Mouse (Mus musculus) liver, embryonic 16.5 days (tissue): ENCODE measurements at regions not wholly inside any gene's neighbourhood (a gene's known extent, or its start where the extent isn't known, plus 50 kb on each side); places are given as distances from the start of the nearest gene placed in this dataset.

Experiments used
- ATAC-seq: fragments of 200-750 bp; cut with Nextera tagmentation; 2 replicates; pipeline ENCODE4 v1.8.0; 2017; ENCODE audit warnings: low read depth, mild to moderate bottlenecking, moderate number of reproducible peaks, moderate library complexity
- H3K27ac ChIP-seq: fragments of 300-500 bp; sonication (generic); 2 replicates; pipeline ENCODE4 v1.5.1; 2014; ENCODE audit warnings: mild to moderate bottlenecking, low read length
- H3K27me3 ChIP-seq: fragments of 300-500 bp; sonication (generic); 2 replicates; pipeline ENCODE4 v1.6.1; 2014; ENCODE audit warnings: low read depth, low read length, mixed read lengths; ENCODE audit not compliant: control insufficient read depth, insufficient read depth
- H3K36me3 ChIP-seq: fragments of 300-500 bp; sonication (generic); 2 replicates; pipeline ENCODE4 v1.6.1; 2014; ENCODE audit warnings: mild to moderate bottlenecking; ENCODE audit not compliant: control insufficient read depth, insufficient read depth
- H3K4me1 ChIP-seq: fragments of 300-500 bp; sonication (generic); 2 replicates; pipeline ENCODE4 v1.6.1; 2014; ENCODE audit warnings: low read depth, low read length, mixed read lengths; ENCODE audit not compliant: control insufficient read depth
- H3K4me2 ChIP-seq: fragments of 300-500 bp; sonication (generic); 2 replicates; pipeline ENCODE4 v1.6.1; 2014; ENCODE audit warnings: low read depth, low read length, mixed read lengths
- H3K4me3 ChIP-seq: fragments of 300-500 bp; sonication (generic); 2 replicates; pipeline ENCODE4 v1.5.1; 2014; ENCODE audit warnings: low read depth, mild to moderate bottlenecking, low read length
- H3K9ac ChIP-seq: fragments of 300-500 bp; sonication (generic); 2 replicates; pipeline ENCODE4 v1.6.1; 2014; ENCODE audit warnings: low read depth, low read length
- H3K9me3 ChIP-seq: fragments of 300-500 bp; sonication (generic); replicated peaks from 2 replicates; pipeline ENCODE4 v1.6.1; 2016; ENCODE audit warnings: low read length; ENCODE audit not compliant: control insufficient read depth
- WGBS: fragments of 180-500 bp; shearing (Covaris S2); extraction: QIAGEN DNeasy Blood & Tissue Kit; methylation state at CpG from one replicate; pipeline ENCODE4 v1.1.7; 2014; ENCODE audit not compliant: insufficient replicate concordance; 5-methylcytosine and 5-hydroxymethylcytosine counted together

GRCm38 (mm10) chr11:18370861-18371260, 417.2 kb upstream of the Etaa1 start:
- Histone ChIP-seq H3K9ac (no peak overlapping the region), H3K27ac (no peak overlapping the region), H3K4me3 (no peak overlapping the region), H3K9me3 (no peaks in the 10 kb centered on the region), H3K4me1 (no peaks in the 10 kb centered on the region), H3K4me2 (no peak overlapping the region), H3K27me3 (no peaks in the 10 kb centered on the region), H3K36me3 (no peaks in the 10 kb centered on the region)
- ATAC-seq = no peak
- 23% methylated on average over 3 of the region's 3 CpGs for WGBS

DNA sequence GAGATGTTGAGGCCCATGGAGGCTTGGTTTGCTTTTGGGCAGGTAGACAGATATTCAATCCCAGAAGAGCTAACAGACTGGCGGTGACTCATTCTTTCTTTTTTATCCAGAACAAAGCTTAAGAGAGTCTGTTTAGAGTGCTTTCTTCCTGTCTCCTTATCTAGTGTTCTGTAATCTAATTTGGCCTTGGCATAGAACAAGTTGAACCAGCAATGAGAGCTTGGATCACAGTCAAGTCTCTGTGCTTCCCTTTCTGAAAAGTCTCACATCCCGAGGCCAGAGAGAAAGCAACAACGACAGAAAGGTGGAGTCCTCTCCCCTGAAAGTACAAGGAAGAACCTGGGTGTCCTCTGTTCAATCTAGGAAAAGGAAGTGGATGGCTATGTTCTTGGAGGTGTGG, 401.2 kb upstream of the Etaa1 start:
- Histone ChIP-seq H3K27ac (no peak overlapping the region), H3K9me3 (no peaks in the 10 kb centered on the region), H3K36me3 (no peaks in the 10 kb centered on the region), H3K27me3 (no peaks in the 10 kb centered on the region), H3K4me3 (no peak overlapping the region), H3K9ac (no peak overlapping the region), H3K4me2 (no peak overlapping the region), H3K4me1 (no peaks in the 10 kb centered on the region)
- ATAC-seq = no peak
- WGBS = 35% methylated on average over 3 of the region's 3 CpGs

DNA sequence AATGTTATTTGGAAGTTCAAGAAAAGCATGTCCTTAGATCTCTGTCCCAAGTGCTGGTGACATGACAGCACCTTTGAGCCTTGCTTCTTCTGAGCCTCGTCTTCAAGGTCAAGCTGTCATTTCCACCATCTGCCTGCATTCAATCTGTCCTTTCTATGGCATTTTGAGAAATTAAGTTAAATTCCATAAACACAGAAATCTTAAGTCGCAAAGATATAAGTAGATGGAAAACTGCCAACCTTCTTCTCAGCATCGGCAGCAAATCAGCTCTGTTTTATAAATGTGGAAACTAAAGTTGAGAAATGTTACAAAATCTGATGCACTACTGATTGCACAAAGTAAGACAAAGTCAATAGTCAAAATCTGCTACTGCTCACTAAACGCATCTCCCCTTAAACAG, 400.5 kb upstream of the Etaa1 start:
- WGBS = 55% methylated on average over 4 of the region's 4 CpGs
- no peaks in the 10 kb centered on the region for H3K9me3 ChIP-seq
- no peaks in the 10 kb centered on the region for H3K4me1 ChIP-seq
- no peak overlapping the region for H3K9ac ChIP-seq
- no peak overlapping the region for H3K4me3 ChIP-seq
- no peaks in the 10 kb centered on the region for H3K27me3 ChIP-seq
- no peak overlapping the region for H3K4me2 ChIP-seq
- no peak overlapping the region for H3K27ac ChIP-seq
- no peaks in the 10 kb centered on the region for H3K36me3 ChIP-seq
- ATAC-seq = no peak

DNA sequence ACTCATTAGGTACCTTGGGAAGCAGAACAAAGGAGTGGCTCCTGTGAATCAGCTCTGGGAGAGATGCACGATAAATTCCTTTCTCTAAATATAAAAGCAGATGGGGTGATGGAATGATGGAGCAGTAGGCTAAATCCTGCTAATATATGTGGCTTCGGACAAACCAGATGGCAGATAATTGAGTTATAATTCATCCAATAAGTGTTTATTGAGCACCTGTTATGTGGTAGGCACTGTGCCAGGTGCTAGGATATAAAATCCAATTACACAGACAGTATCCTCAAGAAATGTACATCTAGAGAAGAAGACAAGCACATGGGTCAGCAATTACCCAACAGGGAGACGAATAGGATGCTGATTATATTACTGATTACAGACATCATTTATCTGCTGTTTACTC, 394.2 kb upstream of the Etaa1 start:
- no peaks in the 10 kb centered on the region for H3K36me3 ChIP-seq
- 66% methylated on average over 3 of the region's 3 CpGs for WGBS
- no peak overlapping the region for H3K4me2 ChIP-seq
- no peak overlapping the region for H3K27ac ChIP-seq
- ATAC-seq = no peak
- no peak overlapping the region for H3K4me3 ChIP-seq
- no peak overlapping the region for H3K9ac ChIP-seq
- no peaks in the 10 kb centered on the region for H3K9me3 ChIP-seq
- H3K4me1 ChIP-seq = no peaks in the 10 kb centered on the region
- H3K27me3 ChIP-seq = no peaks in the 10 kb centered on the region

DNA sequence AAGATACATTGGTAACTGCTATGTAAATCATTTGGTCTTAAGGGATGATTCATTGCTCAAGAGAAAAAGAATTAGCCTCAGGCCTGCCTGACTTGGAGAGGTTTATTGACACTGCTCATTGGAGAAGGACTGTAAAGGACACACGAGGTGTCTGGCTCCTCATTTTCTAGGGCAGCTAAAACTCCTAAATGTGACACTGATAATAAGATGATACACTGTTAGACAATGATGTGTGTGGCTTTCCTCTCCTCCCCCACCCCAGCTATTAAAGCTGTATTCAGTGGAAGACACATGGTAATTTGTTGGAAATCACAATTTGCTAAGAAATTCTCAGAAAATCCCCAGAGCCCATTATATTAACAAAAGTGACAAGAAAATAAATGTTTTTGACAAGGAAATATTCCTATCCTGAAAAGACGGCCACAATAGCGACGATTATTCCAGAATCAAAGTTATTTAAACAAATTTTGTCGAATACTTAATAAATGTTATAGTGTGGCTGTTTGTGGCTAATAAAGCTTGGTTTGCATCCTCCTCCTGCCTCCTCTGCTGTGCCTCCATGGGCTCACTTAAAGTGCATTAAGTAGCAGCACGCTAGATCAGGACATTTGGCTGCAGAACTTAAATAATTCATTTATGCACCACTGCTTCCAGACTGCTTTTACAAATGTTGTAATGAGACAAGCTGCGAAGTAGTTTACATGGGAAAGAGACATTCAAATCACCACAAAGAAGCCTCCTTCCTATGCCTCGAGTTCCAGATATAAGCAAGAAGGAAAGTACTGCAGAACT, 360.0 kb upstream of the Etaa1 start:
- Histone ChIP-seq H3K27me3 (no peaks in the 10 kb centered on the region), H3K4me1 (no peaks in the 10 kb centered on the region), H3K27ac (no peak overlapping the region), H3K36me3 (no peaks in the 10 kb centered on the region), H3K9me3 (no peaks in the 10 kb centered on the region), H3K4me2 (no peak overlapping the region), H3K4me3 (no peak overlapping the region), H3K9ac (no peak overlapping the region)
- WGBS = 50% methylated on average over 8 of the region's 8 CpGs
- no peak for ATAC-seq

GRCm38 (mm10) chr11:18296194-18297125, 342.8 kb upstream of the Etaa1 start:
- H3K9me3 ChIP-seq = no peaks in the 10 kb centered on the region
- H3K27me3 ChIP-seq = no peaks in the 10 kb centered on the region
- no peak for ATAC-seq
- H3K9ac ChIP-seq = no peak overlapping the region
- H3K4me3 ChIP-seq = no peak overlapping the region
- no peaks in the 10 kb centered on the region for H3K36me3 ChIP-seq
- H3K4me1 ChIP-seq = no peaks in the 10 kb centered on the region
- H3K27ac ChIP-seq = no peak overlapping the region
- 35% methylated on average over 2 of the region's 2 CpGs for WGBS
- no peak overlapping the region for H3K4me2 ChIP-seq

GRCm38 (mm10) chr11:18278585-18279136, 325.0 kb upstream of the Etaa1 start:
- Histone ChIP-seq H3K9ac (no peak overlapping the region), H3K9me3 (no peaks in the 10 kb centered on the region), H3K4me1 (no peaks in the 10 kb centered on the region), H3K4me3 (no peak overlapping the region), H3K4me2 (no peak overlapping the region), H3K36me3 (no peaks in the 10 kb centered on the region), H3K27me3 (no peaks in the 10 kb centered on the region), H3K27ac (no peak overlapping the region)
- ATAC-seq = no peak
- 43% methylated on average over 2 of the region's 2 CpGs for WGBS

DNA sequence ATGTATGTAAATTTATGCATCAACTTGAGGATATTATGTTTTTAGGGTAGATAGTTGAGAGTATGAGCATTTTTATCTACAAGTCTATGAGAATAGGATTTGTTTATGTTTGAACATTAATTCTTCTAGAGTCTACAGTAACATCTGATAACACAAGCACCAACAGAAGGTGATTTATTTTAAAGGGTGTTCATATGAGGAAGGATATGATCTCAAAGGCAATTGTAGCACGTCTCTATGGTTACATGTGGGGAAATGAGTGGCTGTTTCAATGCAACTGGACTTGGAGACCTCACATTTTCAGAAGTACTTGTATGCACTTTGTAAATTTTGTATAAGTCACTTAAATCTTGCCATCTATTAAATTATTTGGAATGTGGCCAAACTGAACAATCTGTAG, 318.7 kb upstream of the Etaa1 start:
- Histone ChIP-seq H3K9ac (no peak overlapping the region), H3K4me1 (no peaks in the 10 kb centered on the region), H3K36me3 (no peaks in the 10 kb centered on the region), H3K9me3 (no peaks in the 10 kb centered on the region), H3K4me2 (no peak overlapping the region), H3K27ac (no peak overlapping the region), H3K4me3 (no peak overlapping the region), H3K27me3 (no peaks in the 10 kb centered on the region)
- no peak for ATAC-seq
- 41% methylated on average over 1 of the region's 1 CpGs for WGBS

GRCm38 (mm10) chr11:18266161-18266560, 312.5 kb upstream of the Etaa1 start:
- Histone ChIP-seq H3K36me3 (no peaks in the 10 kb centered on the region), H3K4me1 (no peaks in the 10 kb centered on the region), H3K9me3 (no peaks in the 10 kb centered on the region), H3K4me2 (no peak overlapping the region), H3K27ac (no peak overlapping the region), H3K4me3 (no peak overlapping the region), H3K9ac (no peak overlapping the region), H3K27me3 (no peaks in the 10 kb centered on the region)
- WGBS = 81% methylated on average over 2 of the region's 2 CpGs
- ATAC-seq = no peak
